Mouse (Mus musculus): ENCODE data around the gene Alpk1.

Gene Alpk1

DNA sequence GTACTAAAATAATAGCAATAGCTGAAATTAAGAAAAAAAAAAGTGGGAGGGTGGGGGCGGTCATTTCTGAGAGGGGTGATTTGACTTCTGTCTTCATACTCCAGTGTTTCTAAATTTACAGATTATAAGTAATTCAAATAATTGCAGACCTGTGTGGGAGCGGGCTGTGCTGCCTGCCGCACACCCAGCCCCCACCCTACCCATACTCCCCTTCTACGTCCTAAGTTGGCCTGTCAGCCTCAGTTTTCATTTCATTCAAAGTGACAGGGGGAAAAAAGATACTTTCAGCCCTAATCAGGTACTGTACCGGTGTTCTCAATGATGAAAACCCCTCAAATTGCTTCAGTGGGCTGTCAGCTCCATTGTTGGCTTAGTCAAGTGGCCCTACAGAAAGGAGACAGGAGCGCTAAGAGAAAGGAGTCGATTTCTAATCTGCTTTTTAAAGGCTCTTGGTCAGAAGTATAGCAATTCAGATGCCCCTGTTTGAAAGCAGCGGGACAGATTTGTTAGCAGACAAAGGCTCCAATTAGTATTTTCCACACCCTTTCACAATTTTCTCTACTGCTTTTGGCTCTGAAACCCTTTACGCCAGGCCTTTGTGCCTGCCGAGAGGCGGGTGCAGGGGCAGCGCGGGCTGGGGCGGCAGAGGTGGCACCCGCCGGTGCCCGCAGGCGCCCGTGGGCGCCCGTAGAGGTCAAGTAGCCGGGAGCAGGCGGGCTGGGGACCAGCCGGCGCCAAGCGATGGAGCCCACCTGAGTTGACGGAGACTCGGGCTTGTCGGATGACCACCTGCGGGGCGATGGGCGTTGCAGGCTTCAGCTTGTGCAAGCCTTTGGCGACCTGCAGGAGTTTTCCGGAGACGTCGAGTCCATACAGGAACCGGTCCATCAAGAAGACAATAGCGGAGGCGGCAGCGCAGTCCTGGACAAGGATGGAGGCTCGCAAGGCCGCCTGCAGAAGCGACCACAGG, 85.2 kb downstream of the Alpk1 start:
- no peak for DNase-seq (ENCODE audit: low spot score)

GRCm38 (mm10) chr3:127691230-127691629, 89.1 kb downstream of the Alpk1 start:
- no peak for DNase-seq (ENCODE audit: low spot score)

- DNase-seq (ENCODE audit: low spot score), result peak; percentile 16
Observed at GRCm38 (mm10) chr3:127679703-127680102, 100.6 kb downstream of the Alpk1 start.

DNA sequence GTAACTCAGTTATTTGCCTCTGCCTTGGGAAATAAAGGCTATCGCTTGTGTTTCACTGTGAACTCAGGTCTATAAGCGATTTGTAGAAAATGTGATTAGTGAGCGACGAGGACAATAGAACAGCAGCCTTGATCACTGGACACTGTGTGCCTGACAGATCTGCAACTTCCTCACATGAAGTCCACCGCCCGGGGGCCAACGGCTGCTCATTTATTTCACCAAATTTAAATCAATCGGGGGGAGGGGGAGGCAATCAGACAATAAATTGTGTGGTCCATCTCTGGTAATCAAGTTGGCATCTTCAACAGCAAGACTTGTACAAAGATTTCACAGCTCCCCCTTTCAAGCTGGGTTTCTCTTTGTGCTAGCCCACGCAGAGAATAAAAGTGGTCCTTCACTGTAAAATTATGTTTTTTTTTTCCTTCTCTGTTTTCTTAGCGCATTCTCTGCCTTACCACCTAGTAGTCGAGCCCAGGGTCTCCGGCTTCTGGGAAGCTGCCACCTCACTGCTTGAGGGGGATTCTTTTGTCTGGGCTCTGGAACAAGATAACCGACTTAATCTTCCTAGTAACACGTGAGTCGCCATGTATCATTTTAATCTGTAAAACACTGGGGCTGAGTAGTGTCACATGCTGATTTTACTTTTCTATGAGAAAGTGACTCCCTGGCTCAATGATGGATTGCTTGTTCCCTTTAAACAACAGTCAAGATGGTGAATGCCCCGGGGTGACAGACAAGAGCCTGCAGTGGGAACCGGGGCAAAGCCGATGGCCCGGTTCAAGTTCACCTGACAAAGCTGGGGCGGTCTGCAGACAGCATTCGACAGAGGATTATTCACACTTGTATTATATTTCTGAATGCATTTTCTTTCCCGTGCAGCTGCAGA, 118.4 kb downstream of the Alpk1 start:
- no peak for DNase-seq (ENCODE audit: low spot score)

DNA sequence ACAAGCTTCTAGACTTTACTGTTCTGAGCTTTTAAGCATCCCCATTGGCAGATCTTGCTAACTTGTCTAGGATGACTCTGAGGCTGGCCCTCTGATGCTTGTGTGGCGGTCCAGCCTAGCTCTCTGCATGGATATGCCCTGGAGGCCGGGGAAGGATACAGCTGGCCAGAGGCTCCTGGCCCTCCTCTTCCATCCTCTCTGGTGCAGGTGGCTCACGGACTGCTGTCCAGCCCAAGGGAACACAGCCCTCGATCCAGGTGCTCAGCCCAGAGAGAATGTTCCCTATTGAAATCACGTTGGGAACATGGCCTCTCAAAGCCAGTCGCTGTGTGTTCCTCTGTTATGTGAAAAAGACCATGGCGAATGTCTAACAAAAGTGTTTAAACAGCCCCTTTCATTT, 119.6 kb downstream of the Alpk1 start:
- no peak for DNase-seq (ENCODE audit: low spot score)

GRCm38 (mm10) chr3:127651742-127652653, 128.3 kb downstream of the Alpk1 start:
- no peak for DNase-seq (ENCODE audit: low spot score)

GRCm38 (mm10) chr3:127646156-127646825, 134.0 kb downstream of the Alpk1 start:
- DNase-seq (ENCODE audit: low spot score), result no peak

GRCm38 (mm10) chr3:127642211-127642610, 138.1 kb downstream of the Alpk1 start:
- DNase-seq (ENCODE audit: low spot score), result no peak

DNA sequence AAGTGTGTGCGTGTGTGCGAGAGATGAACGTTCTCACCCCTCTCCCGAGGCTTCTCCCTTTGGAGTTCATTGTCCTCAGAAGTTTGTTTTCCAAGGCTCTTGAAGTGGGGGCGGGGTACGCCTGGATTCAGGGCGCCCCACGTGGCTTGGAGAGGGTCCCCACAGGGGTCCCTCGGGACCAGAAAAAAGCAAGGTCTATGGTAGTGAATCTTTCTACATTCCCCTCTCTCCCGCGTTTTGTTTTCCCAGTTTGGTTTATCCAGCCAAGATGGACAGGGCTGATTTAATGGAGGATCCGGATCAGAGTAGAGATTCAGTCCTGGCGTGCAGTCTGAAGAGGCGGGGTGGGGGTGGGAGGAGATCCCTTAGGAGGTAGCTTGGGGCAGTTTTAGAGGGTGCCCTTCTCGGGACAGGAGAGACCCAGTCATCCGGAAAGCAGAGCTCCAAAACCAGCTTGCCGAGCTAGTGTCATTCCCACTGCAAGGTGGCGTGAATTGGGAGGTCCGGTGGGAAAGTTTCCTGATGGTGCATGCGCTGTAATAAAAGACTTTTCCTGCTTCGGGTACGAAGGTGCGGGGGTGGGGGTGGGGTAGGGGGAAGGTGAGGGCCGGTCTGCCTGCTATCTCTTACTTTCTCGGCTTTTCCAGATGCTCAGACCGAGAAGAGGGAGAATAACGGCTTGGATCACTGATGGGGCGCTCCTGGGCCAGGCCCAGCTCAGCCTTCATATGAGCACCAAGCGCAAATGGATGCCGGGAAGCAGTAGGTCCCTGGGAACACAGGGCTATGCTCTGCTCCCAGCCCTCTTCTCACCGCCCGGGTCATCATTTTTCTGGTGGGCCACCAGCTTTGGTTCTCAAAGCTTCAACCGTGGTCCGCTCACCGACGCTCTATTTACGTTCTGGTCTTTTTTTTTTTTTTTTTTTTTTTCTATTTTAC, 139.3 kb downstream of the Alpk1 start:
- DNase-seq (ENCODE audit: low spot score), result no peak

DNA sequence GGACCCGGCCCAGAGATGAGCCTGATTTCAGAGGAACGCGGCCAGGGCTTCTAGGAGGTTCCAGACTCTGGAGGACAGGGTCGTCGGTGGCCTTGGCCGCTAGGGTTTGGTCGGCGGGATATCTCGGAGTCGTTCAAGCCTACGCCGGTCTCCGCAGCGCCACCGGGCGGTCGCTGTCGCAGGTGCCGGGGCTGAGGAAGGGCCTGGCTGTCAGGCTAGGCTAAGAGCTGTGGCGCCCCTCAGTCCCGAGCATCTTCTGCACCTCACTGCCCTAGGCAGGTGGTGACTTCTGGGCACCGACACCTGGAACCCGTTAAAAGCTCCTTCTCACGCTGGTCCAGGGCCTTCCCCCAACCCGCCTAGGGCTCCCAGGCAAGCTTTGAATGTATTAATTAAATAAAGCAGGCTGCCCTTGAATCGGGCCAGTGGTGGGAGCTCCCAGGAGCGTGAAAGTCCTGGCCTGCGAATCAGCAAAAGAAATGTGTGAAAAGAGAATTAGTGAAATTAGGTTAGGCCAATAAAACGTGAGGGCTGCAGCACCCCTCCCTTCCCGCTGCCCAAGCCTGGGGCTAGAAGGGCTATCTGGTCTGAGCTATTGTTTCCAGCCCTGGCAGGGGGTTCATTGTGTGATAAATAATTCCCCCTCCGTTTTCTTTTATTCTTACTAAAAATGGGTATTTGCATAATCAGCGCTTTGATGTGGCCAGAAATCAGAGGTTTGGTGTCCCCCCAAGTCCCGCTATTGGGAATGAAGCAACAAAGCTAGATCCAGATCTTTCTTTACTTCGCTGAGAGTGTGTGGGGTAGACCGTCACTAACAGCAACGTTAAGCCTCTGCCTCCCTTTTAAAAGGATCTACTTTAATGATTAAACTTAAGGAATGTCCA, 140.2 kb downstream of the Alpk1 start:
- DNase-seq (ENCODE audit: low spot score), result peak; percentile 41

GRCm38 (mm10) chr3:127634984-127635349, 145.4 kb downstream of the Alpk1 start:
- DNase-seq (ENCODE audit: low spot score), result no peak

- DNase-seq (ENCODE audit: low spot score), result peak; percentile 80
Observed at GRCm38 (mm10) chr3:127634101-127634983, 146.0 kb downstream of the Alpk1 start.

DNA sequence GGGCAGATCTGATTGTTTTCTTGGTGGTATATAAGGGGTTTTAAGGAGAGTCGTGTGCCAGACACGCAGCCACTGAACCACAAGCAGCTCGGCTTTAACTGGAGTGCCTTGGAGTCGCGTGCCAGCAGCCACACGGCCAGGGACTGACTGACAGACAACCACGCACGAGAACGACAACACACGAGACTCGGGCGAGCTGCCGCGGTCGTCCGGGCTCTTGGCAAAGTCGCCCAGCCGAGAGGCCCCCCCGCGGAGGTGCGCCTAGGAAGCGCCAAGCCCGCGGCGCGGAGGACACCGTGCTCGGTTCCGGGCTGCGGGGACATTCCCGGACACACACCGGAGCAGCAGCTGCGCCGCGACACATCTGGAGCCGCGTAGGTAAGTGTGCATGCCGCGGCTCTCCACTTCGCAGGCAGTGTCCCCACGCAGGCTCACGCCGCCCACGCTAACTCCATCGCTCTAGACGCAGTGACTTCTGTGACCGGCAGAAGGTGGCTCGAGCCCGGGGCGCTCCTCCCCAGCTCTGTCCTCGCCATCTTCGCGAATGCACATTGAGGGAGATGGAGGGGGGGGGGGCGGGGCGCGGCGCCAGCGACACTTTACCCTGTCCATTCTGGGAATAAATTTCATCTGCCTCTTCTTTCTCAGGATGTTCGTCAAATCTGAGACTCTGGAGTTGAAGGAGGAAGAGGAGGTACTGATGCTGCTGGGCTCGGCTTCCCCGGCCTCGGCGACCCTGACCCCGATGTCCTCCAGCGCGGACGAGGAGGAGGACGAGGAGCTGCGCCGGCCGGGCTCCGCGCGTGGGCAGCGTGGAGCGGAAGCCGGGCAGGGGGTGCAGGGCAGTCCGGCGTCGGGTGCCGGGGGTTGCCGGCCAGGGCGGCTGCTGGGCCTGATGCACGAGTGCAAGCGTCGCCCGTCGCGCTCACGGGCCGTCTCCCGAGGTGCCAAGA, 147.0 kb downstream of the Alpk1 start, which contains the start of gene Neurog2:
Gene Neurog2, plus strand, starts transcription at position 56 of the 953 bp plus-strand sequence.
- no peak for DNase-seq (ENCODE audit: low spot score)

- no peak for DNase-seq (ENCODE audit: low spot score)
Observed at GRCm38 (mm10) chr3:127632531-127632930, 147.8 kb downstream of the Alpk1 start.

DNA sequence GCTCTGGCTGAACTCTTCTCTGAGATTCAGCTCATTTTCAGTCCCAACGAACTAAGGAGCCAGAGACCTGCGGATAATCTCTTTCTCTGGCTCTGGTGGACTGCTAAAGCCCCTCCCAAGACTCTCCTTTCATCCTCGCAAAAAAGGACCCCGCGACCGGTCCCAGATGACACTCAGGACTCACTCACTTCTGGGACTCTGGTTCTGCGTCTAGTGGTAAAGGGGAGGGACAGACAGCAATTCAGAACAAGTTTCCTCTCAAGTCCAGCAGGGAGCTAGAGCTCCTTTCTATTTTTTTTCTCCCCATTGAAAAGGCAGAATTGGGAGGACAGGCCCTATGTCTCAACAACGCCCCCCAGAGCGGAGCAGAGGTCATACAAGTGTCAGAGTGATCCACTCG, 148.7 kb downstream of the Alpk1 start:
- no peak for DNase-seq (ENCODE audit: low spot score)

DNA sequence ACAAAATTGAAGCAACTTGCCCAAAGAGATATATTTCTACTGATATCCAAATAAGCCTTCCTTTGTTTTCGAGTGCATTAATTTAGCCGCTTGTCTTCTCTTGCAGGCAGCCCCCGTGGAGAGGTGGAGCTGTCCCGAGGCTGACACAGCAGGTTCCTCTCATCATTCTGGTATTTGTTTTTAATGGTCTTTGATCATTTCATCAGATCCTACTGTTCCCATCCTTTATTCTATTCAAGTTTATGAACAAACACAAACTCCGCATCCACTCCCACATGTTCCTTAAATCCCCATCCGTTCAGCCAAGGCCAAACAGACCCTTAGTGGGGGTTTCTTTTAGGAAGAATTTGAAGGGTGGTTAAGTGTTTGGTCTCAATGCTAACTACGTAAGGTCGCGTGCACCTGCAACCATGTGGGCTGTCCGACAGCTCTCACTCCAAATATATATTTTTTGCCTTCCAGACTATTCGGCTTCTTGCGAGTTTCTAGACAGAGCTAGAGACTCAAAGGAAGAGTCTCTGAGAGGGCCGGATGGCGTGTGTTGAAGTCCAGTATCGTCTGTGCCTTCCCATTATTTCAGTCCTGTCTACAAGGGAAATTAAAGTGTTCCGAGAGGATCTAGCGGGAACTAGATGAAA, 149.5 kb downstream of the Alpk1 start:
- no peak for DNase-seq (ENCODE audit: low spot score)

All from testis, postnatal 14 days (tissue).